Mouse (Mus musculus) urinary bladder, postnatal 10 days (tissue): ENCODE data around the gene Mmp23.

Experiments
- DNase-seq: peaks from one replicate; pipeline ENCODE4 v3.0.0; 2022; ENCODE audit warnings: low spot score

Mmp23 gene

DNA sequence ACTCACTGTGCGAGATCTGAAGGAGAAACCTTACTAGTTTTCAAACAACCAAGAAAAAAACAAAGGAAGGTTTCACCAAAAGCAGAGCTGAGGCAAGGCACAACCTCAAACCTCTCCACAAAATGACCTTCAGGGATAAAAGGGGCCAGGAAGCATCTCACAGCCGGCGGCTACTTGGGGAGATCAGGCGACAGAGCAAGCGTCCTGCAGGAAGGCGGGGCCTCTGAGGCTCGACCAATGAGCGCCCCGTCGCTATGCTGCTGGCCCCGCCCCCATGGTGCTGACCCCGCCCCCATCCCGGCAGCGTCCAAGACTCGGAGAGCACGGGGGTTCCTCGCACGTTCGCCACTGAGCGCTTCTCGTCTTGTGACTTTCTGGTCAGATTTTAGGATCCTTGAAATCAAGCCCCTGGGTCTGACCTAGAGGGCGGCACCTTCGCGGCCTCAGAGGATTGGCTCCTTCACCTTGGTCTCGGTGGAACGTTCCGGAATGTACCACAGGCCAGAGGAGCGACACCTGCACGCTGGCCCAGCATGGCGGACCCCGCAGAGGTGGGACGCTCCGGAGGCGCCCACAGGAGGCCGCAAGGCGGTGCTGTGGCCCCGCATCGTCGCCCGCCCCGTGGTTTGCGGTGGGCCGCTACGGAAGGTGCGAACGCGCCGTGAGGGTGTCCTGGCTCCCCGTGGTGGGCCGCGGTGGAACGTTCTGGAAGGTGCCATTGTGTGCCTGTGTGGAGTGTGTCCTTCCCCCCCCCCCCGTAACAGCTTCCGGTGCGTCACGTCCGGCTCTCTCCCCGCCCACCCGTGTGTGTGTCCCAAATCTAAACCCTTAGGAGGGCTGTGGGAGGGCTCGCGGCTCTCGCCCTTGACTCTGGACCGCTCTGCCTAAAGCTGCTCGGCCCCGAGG is 51.8 kb downstream of the Mmp23 start, which contains the start of gene Slc35e2:
TSS of gene Slc35e2 (plus strand) at position 326 of the 906 bp plus-strand sequence.
- peak; percentile 74 for DNase-seq
